Mouse (Mus musculus): ENCODE results near the gene Glis3. TPM values are rescaled to one million over a fixed set of nuclear protein-coding genes. Genes with fewer than 3 reads are reported as not detected.
A peak's percentile ranks its signal among the peaks of the same experiment; 100 is the strongest.

The Glis3 gene
- total RNA-seq, 2 experiments from 2014 or later: 4.6 to 5.0 TPM

GRCm38 (mm10) chr19:28374524-28374923 lies 305.4 kb downstream of the Glis3 start:
- intact Hi-C loops (cut with DNase I): no loop called here
- no peak for DNase-seq (ENCODE audit: low spot score in 2 of 2)

GRCm38 (mm10) chr19:28368215-28368614 lies 311.7 kb downstream of the Glis3 start:
- no peak for DNase-seq (ENCODE audit: low spot score in 2 of 2)
- intact Hi-C loops (cut with DNase I): no loop called here

GRCm38 (mm10) chr19:28367274-28367673 lies 312.6 kb downstream of the Glis3 start:
- intact Hi-C loops (cut with DNase I): no loop called here
- no peak for DNase-seq (ENCODE audit: low spot score in 2 of 2)

GRCm38 (mm10) chr19:28366766-28367165 lies 313.1 kb downstream of the Glis3 start:
- intact Hi-C loops (cut with DNase I): no loop called here

GRCm38 (mm10) chr19:28365897-28366296 lies 314.0 kb downstream of the Glis3 start:
- intact Hi-C loops (cut with DNase I): no loop called here

More at GRCm38 (mm10) chr19:28366766-28367165, 313.1 kb downstream of the Glis3 start:
- DNase-seq (ENCODE audit: low spot score in 2 of 2): no peak

GRCm38 (mm10) chr19:28360884-28361283 lies 319.0 kb downstream of the Glis3 start:
- no peak for DNase-seq (ENCODE audit: low spot score in 2 of 2)
- intact Hi-C loops (cut with DNase I): no loop called here

More at GRCm38 (mm10) chr19:28365897-28366296, 314.0 kb downstream of the Glis3 start:
- peak in 1 of 2 experiments; percentile 25 for DNase-seq (ENCODE audit: low spot score in 2 of 2)

- intact Hi-C loops (cut with DNase I): no loop called here
- no peak for DNase-seq (ENCODE audit: low spot score in 2 of 2)
These were observed 322.3 kb downstream of the Glis3 start for GRCm38 (mm10) chr19:28357595-28357994.

- DNase-seq (ENCODE audit: low spot score in 2 of 2): no peak
- intact Hi-C loops (cut with DNase I): no loop called here
These were observed 328.5 kb downstream of the Glis3 start for GRCm38 (mm10) chr19:28351068-28352066.

- no peak for DNase-seq (ENCODE audit: low spot score in 2 of 2)
- intact Hi-C loops (cut with DNase I): no loop called here
These were observed 332.6 kb downstream of the Glis3 start for GRCm38 (mm10) chr19:28347080-28347825.

- intact Hi-C loops (cut with DNase I): no loop called here
- DNase-seq (ENCODE audit: low spot score in 2 of 2): no peak
These were observed 336.2 kb downstream of the Glis3 start for GRCm38 (mm10) chr19:28343640-28344039.

- intact Hi-C loops (cut with DNase I): no loop called here
- DNase-seq (ENCODE audit: low spot score in 2 of 2): no peak
These were observed 342.3 kb downstream of the Glis3 start for GRCm38 (mm10) chr19:28337574-28337973.

GRCm38 (mm10) chr19:28336651-28337510 lies 343.0 kb downstream of the Glis3 start:
- no peak for DNase-seq (ENCODE audit: low spot score in 2 of 2)
- intact Hi-C loops (cut with DNase I): no loop called here

- DNase-seq (ENCODE audit: low spot score in 2 of 2): no peak
- intact Hi-C loops (cut with DNase I): no loop called here
These were observed 344.0 kb downstream of the Glis3 start for GRCm38 (mm10) chr19:28335890-28336289.

GRCm38 (mm10) chr19:28333007-28333766 lies 346.7 kb downstream of the Glis3 start:
- peak in 1 of 2 experiments; percentile 17 for DNase-seq (ENCODE audit: low spot score in 2 of 2)
- intact Hi-C loops (cut with DNase I): no loop called here

- intact Hi-C loops (cut with DNase I): no loop called here
- DNase-seq (ENCODE audit: low spot score in 2 of 2): no peak
These were observed 351.3 kb downstream of the Glis3 start for GRCm38 (mm10) chr19:28328444-28329110.

- intact Hi-C loops (cut with DNase I): no loop called here
- no peak for DNase-seq (ENCODE audit: low spot score in 2 of 2)
These were observed 352.3 kb downstream of the Glis3 start for GRCm38 (mm10) chr19:28327536-28327935.

- no peak for DNase-seq (ENCODE audit: low spot score in 2 of 2)
- intact Hi-C loops (cut with DNase I): no loop called here
These were observed 373.8 kb downstream of the Glis3 start for GRCm38 (mm10) chr19:28306036-28306435.

- DNase-seq (ENCODE audit: low spot score in 2 of 2): no peak
- intact Hi-C loops (cut with DNase I): no loop called here
These were observed 374.4 kb downstream of the Glis3 start for GRCm38 (mm10) chr19:28305510-28305909.

All from left cerebral cortex, postnatal 14 days (tissue).